Mouse (Mus musculus) embryo, embryonic 10.5 days (tissue): ENCODE measurements around the gene Vkorc1.

Source experiments
- DNase-seq: peaks from one replicate; pipeline ENCODE4 v3.0.0-alpha.2; 2015; ENCODE audit warnings: low spot score

Gene Vkorc1

DNA sequence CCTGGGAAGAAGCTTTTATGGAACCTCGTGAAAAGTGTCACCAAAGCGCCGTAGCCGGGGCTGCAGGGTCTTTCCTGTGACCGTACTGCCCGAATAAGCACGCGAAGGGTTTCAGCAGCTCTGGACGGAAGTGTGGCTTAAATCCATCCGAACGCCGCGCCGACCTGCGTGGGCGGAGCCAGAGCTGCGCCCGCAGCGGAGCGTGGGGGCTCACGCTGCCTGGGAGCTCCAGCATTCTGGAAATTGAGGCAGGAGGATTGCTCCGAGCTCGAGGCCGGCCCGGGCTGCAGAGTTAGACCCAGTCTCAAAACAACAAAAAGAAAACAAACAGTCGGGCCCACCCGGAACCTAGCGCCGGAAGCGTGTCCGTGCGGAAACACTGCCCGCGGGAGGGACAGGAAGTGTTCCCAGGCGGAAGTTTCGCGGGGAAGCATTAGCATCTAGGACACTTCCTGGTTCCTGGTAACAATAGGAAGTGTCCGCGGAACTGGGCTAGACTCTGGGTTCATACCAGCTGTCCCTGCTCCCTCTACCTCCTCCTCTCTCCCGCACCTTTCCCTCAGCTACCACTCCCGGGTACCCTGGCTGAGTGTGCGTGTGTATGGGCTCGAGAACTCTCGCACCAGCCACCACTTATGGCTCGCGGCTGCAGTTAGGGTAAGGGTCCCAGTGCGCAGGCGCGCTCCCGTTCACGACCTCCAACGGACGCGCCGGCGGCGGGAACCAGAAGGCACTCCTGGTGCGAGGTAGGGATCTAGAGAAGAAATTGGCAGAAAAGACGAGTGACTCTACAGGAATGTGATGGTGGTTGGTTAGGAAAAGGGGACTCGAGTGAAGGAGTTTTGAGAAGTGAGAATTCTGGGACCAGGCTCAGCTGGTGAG lies 18.7 kb downstream of the Vkorc1 start, which contains the start of gene Zfp668:
Zfp668 (minus strand) TSS at position 362 of the 882 bp plus-strand sequence.
- DNase-seq, result peak; percentile 98

GRCm38 (mm10) chr7:127876041-127876466 lies 19.4 kb downstream of the Vkorc1 start, which contains the start of gene Zfp646:
Gene Zfp646, plus strand, starts transcription at chr7:127876221.
- DNase-seq, result peak; percentile 89

- peak; percentile 98 for DNase-seq
Observed at GRCm38 (mm10) chr7:127875627-127876001, 19.8 kb downstream of the Vkorc1 start.

- DNase-seq, result no peak
Observed at GRCm38 (mm10) chr7:127874812-127875626, 20.4 kb downstream of the Vkorc1 start.

DNA sequence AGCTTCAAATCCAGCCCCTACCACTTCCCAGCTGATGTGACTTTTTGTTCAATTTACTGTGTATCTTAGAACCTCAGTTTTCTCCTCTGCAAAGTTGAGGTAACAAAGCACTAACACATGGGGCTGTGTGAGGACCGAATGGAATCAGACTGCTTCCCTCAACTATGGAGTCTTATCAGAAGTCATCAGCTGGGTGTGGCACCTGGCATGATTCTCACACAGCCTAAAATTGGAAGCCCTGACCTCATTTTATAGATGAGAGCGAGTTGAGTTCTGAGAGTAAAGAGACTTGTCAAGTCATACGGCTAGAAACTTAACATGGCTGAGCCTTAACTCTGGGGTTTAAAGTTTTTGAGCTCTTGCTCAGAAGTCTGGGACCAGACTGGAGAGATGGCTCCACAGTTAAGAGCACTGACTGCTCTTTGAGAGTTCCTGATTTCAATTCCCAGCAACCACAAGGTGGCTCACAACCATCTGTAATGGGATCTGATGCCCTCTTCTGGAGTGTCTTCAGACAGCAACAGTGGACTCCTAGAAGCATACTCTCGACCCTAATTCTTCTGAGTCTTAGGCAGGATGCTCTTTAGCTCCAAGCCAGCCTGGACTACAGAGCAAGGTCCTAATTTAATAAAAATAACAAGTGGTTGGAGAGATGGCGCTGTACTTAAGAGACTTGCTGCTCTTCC lies 25.1 kb downstream of the Vkorc1 start:
- DNase-seq, result peak; percentile 12

DNA sequence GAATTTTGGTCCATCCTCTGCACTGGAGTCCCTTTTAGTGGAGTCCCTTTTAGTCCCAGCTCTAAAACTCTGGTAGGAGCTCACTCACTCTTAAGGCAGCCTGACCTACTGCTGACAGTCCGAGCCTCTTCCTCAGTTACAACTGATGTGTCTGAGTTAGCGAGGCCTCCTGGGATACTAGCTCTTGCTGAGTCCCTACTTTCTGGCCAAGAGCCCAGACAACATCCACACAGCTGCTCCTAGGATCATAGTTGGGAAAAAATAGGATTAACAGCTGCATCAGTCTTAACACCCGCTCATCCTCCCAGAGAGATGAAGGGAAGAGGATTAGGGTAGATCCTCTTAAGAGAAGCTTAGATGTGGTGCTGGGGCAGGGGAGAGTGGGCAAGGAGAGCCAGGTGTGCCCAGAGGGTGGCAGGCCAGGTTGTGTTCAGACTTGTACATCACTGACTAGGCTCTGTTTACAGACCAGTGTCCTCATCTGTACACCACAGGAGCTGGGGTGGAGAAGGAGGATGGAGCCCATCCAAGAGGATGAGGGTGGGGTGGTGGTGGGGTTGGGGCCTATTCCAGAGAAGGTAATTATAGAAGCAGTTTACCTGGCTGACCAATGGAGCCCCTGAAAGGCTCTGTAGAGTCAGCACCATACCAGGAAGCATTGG lies 26.1 kb downstream of the Vkorc1 start:
- no peak for DNase-seq

DNA sequence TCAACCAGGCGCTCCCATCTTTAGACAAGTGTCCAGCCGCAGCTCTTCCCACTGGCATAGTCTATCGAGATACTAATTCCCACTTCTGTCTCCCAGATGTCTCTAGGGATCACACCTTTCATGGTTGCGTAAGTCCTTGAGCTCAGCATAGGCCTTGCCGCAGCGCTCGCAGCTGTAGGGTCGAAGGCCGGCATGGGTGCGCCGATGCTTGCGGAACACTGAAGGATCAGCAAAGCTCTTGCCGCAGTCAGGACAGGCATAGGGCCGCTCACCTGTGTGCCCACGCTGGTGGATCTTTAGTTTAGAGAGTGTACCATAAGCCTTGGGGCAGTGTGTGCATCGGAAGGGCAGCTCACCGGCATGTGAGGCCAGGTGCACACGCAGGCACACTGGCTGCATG lies 27.8 kb downstream of the Vkorc1 start:
- no peak for DNase-seq

DNA sequence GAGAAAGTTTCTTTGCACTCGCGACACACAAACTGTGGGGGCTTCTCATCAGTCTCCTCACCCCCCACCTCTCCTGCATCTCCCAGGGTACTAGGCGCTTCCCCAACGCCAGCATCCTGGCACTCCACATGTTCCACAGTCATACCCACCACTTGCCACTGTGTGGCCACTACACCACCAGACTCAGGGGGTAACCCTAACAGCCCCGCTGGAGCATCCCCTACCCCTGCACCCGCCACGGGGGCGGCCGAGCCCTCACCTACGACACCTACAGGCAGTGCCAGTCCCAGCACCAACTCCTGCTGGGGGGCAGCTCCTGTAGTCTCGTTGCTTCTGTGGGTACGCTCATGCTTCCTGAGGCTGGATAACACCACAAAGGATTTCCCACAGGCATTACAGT lies 29.0 kb downstream of the Vkorc1 start:
- DNase-seq, result no peak

DNA sequence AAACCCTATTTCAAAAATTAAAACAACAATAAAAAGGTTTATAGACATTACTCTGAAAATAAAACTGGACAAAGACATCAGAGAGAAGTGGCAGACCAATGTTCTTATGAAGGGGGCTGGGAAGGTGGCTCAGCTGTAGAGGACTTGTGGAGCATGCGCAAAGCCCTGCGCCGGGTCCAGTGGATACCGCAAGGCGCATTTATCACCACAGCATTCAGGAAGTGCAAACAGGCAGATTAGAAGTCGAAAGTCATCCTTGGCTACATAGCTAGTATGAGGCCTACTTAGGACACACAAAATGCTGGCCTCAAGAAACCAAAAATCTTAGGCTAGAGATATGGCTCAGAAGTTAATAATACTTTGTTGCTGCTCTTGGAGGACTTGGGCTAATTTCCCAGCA lies 37.2 kb downstream of the Vkorc1 start:
- DNase-seq, result no peak

GRCm38 (mm10) chr7:127850906-127851305 lies 44.5 kb downstream of the Vkorc1 start:
- no peak for DNase-seq

DNA sequence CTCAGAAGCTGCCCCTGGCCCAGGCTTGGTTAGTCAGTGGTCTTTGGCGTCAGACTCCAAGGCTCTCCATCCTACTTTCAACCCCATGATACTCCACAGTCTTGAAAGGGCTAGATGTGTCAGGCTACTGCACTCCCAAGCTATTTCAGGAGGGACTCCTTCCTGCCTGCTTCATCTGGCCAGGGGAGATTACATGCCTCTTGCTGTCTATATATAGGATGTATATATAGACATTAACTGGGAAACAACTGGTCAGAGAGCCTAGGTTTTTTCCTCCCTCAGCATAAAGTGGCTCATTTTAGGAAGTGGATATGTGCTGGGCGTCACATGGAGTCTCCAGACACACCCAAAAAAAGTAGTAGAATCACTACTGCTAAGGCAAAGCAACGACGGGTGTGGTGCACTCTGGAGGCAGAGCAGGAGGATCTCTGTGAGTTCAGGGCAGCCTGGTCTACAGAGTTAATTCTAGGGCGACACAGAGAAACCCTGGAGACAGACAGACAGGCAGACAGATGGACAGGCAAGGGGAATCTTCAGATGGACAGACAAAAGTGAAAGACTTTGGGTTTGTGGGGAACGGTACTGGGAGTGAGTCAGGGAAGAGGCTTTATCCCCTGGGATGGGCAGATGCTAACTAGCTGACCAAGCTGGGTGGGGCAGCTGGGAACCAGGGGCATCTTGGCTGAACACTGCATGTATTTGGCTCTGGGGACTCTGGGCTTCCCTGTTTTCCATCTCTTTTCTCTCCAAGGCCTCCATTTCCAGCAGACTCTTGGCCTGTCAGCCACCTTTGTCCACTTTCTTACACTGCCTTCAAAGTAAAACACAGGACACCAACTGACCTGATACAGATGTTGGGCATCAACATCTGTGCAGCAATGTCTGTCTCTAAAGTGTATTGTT lies 45.2 kb downstream of the Vkorc1 start:
- no peak for DNase-seq
